Mouse (Mus musculus) adrenal gland, adult (tissue): ENCODE data around the gene Moxd2.

ENCODE experiments used
- DNase-seq, 2 experiments: peaks; one replicate each; pipeline ENCODE4 v3.0.0; 2022 to 2023; ENCODE audit warnings: low spot score in 1 of 2; ENCODE audit not compliant: inconsistent age in 2 of 2

Gene Moxd2

DNA sequence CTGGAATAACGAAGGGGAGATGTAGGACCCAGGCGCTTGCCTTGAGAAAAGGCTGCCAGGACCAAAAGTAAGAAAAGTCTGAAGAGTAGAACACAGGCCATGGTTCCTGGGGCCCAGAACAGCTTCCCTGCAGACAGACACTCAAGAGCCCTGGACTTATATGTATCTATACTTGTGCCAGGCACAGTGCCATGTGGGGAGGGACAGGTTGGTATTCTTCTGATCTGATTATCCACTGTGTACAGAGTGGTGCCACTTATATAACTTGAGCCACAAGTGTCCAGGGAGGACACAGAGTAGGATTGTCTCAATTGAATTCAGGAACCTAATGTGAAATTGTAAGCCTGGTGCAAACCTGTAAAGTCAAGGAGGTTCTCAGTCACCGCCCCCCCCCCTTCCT lies at the start of gene Moxd2:
Gene Moxd2, minus strand, starts transcription at position 101 of the 400 bp plus-strand sequence.
- DNase-seq, result no peak

- no peak for DNase-seq
Measured at GRCm38 (mm10) chr6:40919954-40920353, 32.7 kb upstream of the Moxd2 start.

DNA sequence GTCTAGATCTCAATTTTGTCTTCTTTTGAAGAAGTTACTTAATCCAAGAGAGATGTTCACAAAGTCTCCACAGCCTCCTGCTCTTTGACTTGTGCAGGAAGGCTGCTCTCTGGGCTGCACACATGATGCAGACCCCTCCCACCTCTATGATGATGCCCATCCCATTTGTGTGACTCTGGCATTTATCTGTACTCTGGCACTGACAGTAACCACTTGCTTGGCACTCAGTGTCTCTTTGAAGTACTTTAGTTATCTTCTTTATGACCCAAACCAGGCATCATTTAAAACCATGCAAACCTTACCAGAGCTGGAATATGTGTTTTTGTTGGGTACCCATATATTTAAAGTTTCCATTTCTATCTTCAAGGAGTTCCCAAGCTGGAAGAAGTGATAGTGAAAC lies 13.0 kb upstream of the Moxd2 start, which contains the start of gene Prss58:
Gene Prss58, minus strand, starts transcription at position 101 of the 400 bp plus-strand sequence.
- DNase-seq, result no peak

DNA sequence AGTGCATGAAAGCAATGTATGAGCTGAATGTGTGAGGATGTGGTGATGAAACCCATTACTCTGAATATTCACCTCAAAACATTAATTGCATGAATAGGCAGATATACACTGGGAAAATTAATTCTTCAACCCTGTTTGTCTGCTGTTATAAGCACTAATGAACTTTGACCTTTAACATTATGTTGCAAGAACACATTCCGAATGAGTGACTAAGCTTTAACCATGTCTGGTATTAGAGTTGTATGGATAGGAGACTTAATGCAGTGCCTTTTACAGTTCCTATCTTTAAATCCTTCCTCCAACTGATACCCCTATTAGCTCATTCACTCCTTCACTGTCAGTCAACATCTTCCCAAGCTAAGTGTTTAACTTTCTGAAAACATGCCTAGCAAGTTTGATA lies 7.4 kb upstream of the Moxd2 start:
- DNase-seq, result no peak

GRCm38 (mm10) chr6:40893577-40893976 lies 6.3 kb upstream of the Moxd2 start:
- peak; percentile 35 to 76 for DNase-seq

GRCm38 (mm10) chr6:40891754-40892153 lies 4.5 kb upstream of the Moxd2 start:
- DNase-seq, result no peak

GRCm38 (mm10) chr6:40890973-40891372 lies 3.7 kb upstream of the Moxd2 start:
- DNase-seq, result no peak

DNA sequence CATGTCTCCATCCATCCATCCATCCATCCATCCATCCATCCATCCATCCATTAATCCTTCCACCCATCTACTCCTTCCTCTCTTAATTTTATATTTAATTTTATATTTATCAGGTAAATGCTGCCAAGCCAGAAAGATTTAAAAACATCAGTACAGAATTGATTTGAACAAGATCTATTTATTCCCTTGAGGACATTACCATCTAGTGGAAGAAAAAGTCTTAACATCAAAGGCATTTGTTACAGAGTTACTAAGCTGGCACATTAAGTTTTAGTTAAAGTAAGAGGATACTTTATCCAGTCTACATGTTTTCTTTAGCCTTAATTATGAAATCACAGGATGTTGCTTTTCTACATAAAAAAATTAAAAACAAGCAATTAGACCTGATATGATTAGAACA lies 42.0 kb downstream of the Moxd2 start:
- DNase-seq, result no peak
